Mouse (Mus musculus) intestine, postnatal 0 days (tissue): ENCODE data around the gene Ncor2. TPM values are rescaled to one million over a fixed set of nuclear protein-coding genes. Genes with fewer than 3 reads are reported as not detected.
"Not testable (repeated sequence)": the region's sequence is repeated elsewhere in the genome, so short reads cannot be mapped to it uniquely, and the experiment has no call there.

Experiments
- ATAC-seq: fragments of 200-750 bp; cut with Nextera tagmentation; 2 replicates; pipeline ENCODE4 v1.8.0; 2017; ENCODE audit warnings: mild to moderate bottlenecking, moderate TSS enrichment, moderate library complexity
- H3K27ac ChIP-seq: fragments of 300-500 bp; sonication (generic); 2 replicates; pipeline ENCODE4 v1.5.1; 2014; ENCODE audit warnings: mild to moderate bottlenecking, low read depth, low read length, moderate library complexity
- H3K27me3 ChIP-seq: fragments of 300-500 bp; sonication (generic); replicated peaks from 2 replicates; pipeline ENCODE4 v1.6.1; 2014; ENCODE audit warnings: low read length, mixed read lengths; ENCODE audit not compliant: control insufficient read depth, insufficient read depth
- H3K36me3 ChIP-seq: fragments of 300-500 bp; sonication (generic); 2 replicates; pipeline ENCODE4 v1.6.1; 2014; ENCODE audit warnings: mild to moderate bottlenecking, moderate library complexity; ENCODE audit not compliant: control insufficient read depth, insufficient read depth
- H3K4me1 ChIP-seq: fragments of 300-500 bp; sonication (generic); replicated peaks from 2 replicates; pipeline ENCODE4 v1.6.1; 2014; ENCODE audit warnings: antibody characterized with exemption, low read length, mixed read lengths; ENCODE audit not compliant: control insufficient read depth, insufficient read depth
- H3K4me2 ChIP-seq: fragments of 300-500 bp; sonication (generic); replicated peaks from 2 replicates; pipeline ENCODE4 v1.6.1; 2014; ENCODE audit warnings: low read depth, mild to moderate bottlenecking, moderate library complexity
- H3K4me3 ChIP-seq: fragments of 300-500 bp; sonication (generic); 2 replicates; pipeline ENCODE4 v1.5.1; 2014; ENCODE audit warnings: low read depth, low read length
- H3K9ac ChIP-seq: fragments of 300-500 bp; sonication (generic); 2 replicates; pipeline ENCODE4 v1.6.1; 2014; ENCODE audit warnings: mild to moderate bottlenecking, low read depth, low read length
- H3K9me3 ChIP-seq: fragments of 300-500 bp; sonication (generic); 2 replicates; pipeline ENCODE4 v1.6.1; 2016; ENCODE audit warnings: mixed run types; ENCODE audit not compliant: control insufficient read depth
- CTCF ChIP-seq: sonication (generic); IDR thresholded peaks from 2 replicates; pipeline ENCODE4 v1.5.1; 2016; ENCODE audit warnings: low read depth, mild to moderate bottlenecking, control low read depth, antibody characterized with exemption, moderate library complexity
- WGBS: fragments of 180-500 bp; shearing (Covaris S2); extraction: QIAGEN DNeasy Blood & Tissue Kit; methylation state at CpG from one replicate; pipeline ENCODE4 v1.1.7; 2014; 5-methylcytosine and 5-hydroxymethylcytosine counted together
- polyA plus RNA-seq: library from polyadenylated mRNA; unstranded; fragments of >200 nt; fragmentation: Nextera tagmentation; extraction: Ambion mirVana; gene quantifications from 2 replicates; pipeline ENCODE4 v1.2.1, GENCODE M21; 2015

Ncor2 gene
- polyA plus RNA-seq, 1 experiment from 2014 or later, result 7.1 TPM

DNA sequence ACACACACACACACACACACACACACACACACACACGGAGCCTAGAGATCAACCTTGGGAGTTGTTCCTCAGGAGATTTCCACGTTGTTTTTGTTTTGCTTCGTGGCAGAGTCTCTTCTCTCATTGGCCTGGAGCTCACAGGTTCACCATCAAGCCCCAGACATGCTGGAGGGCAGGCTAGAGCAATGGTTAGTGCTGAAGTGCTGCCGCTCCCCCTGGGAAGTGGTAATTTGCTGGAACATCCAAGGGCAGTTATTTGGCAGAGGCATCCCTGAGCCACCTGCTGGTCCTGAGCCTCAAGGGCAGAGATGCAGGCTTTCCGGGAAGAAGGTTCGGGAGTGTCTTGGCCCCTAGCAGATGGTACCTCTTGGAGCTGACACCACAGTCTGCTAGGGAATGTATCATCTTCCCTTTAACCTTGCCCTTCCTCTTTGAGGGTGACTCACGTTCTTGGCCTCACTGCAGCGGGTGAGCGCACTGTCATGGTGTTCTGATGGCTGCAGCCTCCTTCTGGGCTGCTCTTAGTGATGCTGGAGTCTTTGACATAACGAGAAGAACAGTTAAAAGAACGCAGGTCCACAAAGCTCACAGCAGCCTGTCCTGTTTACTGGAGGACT is 25.3 kb upstream of the Ncor2 start:
- ATAC-seq, result no peak
- Histone ChIP-seq H3K4me3 (no peak overlapping the region), H3K4me1 (no peaks in the 10 kb centered on the region), H3K4me2 (no peak overlapping the region), H3K36me3 (no peaks in the 10 kb centered on the region), H3K9ac (no peak overlapping the region), H3K27ac (no peak overlapping the region), H3K9me3 (no peaks in the 10 kb centered on the region), H3K27me3 (no peaks in the 10 kb centered on the region)
- no peak for TF ChIP-seq CTCF
- 85% methylated on average over 11 of the region's 11 CpGs for WGBS

GRCm38 (mm10) chr5:125203759-125204158 is 24.7 kb upstream of the Ncor2 start:
- Histone ChIP-seq H3K36me3 (no peaks in the 10 kb centered on the region), H3K27me3 (no peaks in the 10 kb centered on the region), H3K9ac (no peak overlapping the region), H3K4me3 (no peak overlapping the region), H3K9me3 (no peaks in the 10 kb centered on the region), H3K4me2 (no peak overlapping the region), H3K4me1 (no peaks in the 10 kb centered on the region), H3K27ac (no peak overlapping the region)
- ATAC-seq, result no peak
- WGBS, result 74% methylated on average over 11 of the region's 11 CpGs
- TF ChIP-seq CTCF, result no peak

DNA sequence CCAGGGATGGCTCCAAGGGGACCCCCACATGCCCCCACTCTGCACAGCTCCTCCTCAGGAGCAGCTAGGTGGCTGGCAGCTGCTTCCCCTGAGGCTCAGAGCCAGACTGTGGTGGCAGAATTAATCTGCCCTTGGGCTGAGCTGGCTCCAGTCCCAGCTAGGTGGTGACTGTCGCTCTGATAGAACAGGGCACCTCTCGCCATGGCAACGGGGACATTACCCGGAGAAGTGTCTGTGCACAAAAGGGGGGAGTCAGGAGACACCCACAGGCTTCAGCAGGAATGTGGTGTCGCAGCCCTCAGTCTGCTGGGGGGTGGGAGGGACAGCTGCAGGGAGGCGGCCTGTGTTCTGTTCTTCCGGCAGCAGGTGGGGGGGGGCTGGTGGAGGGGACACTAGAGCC is 24.1 kb upstream of the Ncor2 start:
- no peak overlapping the region for H3K4me3 ChIP-seq
- H3K9ac ChIP-seq, result no peak overlapping the region
- TF ChIP-seq CTCF, result no peak
- ATAC-seq, result no peak
- H3K4me1 ChIP-seq, result no peaks in the 10 kb centered on the region
- no peak overlapping the region for H3K4me2 ChIP-seq
- H3K9me3 ChIP-seq, result no peaks in the 10 kb centered on the region
- no peaks in the 10 kb centered on the region for H3K27me3 ChIP-seq
- no peak overlapping the region for H3K27ac ChIP-seq
- no peaks in the 10 kb centered on the region for H3K36me3 ChIP-seq
- WGBS, result 36% methylated on average over 7 of the region's 7 CpGs

GRCm38 (mm10) chr5:125202100-125202499 is 23.1 kb upstream of the Ncor2 start:
- no peak for ATAC-seq
- 80% methylated on average over 5 of the region's 5 CpGs for WGBS
- Histone ChIP-seq H3K4me2 (no peak overlapping the region), H3K9ac (no peak overlapping the region), H3K4me1 (no peaks in the 10 kb centered on the region), H3K27ac (no peak overlapping the region), H3K4me3 (no peak overlapping the region), H3K27me3 (no peaks in the 10 kb centered on the region), H3K36me3 (no peaks in the 10 kb centered on the region), H3K9me3 (no peaks in the 10 kb centered on the region)
- TF ChIP-seq CTCF, result no peak

DNA sequence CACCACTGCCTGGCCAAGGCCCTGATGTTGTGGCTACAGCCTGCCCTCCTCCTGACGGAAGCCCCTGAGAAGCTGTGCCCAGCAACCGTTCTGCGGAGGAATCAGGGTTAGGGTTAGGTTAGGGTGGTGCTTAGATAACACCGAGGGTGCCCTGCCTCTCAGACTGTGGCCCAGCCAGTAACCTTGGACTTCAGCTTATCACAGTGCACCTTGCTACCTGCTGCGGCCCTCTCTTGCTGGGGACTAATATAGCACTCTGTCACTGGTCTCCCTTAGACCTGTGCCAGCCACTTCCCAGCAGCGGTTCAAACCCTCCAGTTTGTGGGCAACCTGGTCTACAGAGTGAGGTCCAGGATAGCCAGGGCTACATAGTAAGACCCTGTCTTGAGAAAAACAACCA is 20.1 kb upstream of the Ncor2 start:
- no peak overlapping the region for H3K4me3 ChIP-seq
- H3K4me1 ChIP-seq, result no peaks in the 10 kb centered on the region
- no peaks in the 10 kb centered on the region for H3K36me3 ChIP-seq
- 48% methylated on average over 6 of the region's 6 CpGs for WGBS
- no peak for TF ChIP-seq CTCF
- H3K4me2 ChIP-seq, result no peak overlapping the region
- H3K27ac ChIP-seq, result no peak overlapping the region
- no peak overlapping the region for H3K9ac ChIP-seq
- ATAC-seq, result no peak
- H3K9me3 ChIP-seq, result no peaks in the 10 kb centered on the region
- no peaks in the 10 kb centered on the region for H3K27me3 ChIP-seq

GRCm38 (mm10) chr5:125197325-125197724 is 18.3 kb upstream of the Ncor2 start:
- not testable (repeated sequence) for H3K4me1 ChIP-seq, H3K27ac ChIP-seq, H3K9ac ChIP-seq, H3K27me3 ChIP-seq, H3K4me2 ChIP-seq, H3K9me3 ChIP-seq, H3K4me3 ChIP-seq, H3K36me3 ChIP-seq, ATAC-seq
- 46% methylated on average over 2 of the region's 2 CpGs for WGBS

DNA sequence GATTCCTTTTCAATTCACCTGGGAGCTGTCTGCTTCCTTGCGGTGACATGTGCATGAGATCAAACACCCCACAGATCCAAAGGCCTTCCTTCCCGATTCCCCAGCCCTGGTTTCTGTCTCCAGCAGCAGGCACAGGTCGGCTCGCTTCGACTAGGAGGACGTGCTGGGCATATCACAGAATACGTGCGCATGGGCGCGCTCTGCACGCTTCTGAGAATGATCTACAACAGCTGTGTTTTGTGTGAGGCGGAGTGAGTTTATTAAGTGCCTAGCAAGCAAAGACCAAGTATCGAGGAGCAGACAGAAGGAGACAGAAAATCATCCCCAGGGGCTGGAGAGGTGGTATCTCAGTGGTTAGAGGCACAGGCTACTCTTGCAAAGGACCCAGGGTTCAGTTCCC is 17.0 kb upstream of the Ncor2 start:
- ATAC-seq, result no peak
- no peak overlapping the region for H3K4me2 ChIP-seq
- H3K9ac ChIP-seq, result no peak overlapping the region
- TF ChIP-seq CTCF, result no peak
- H3K4me3 ChIP-seq, result no peak overlapping the region
- H3K36me3 ChIP-seq, result no peaks in the 10 kb centered on the region
- no peaks in the 10 kb centered on the region for H3K27me3 ChIP-seq
- H3K9me3 ChIP-seq, result no peaks in the 10 kb centered on the region
- H3K27ac ChIP-seq, result no peak overlapping the region
- H3K4me1 ChIP-seq, result no peaks in the 10 kb centered on the region
- 62% methylated on average over 13 of the region's 13 CpGs for WGBS
